Mouse (Mus musculus): Measurements from ENCODE around the gene Myadm. TPM values are rescaled to one million over a fixed set of nuclear protein-coding genes. Genes with fewer than 3 reads are reported as not detected.

Myadm gene
- polyA plus RNA-seq, 1 experiment = not detected

- Histone ChIP-seq H3K36me3 (ENCODE audit: control insufficient read depth) (peaks cover 9% of the 10 kb centered on the region; the same call in 1 of the 2 replicates), H3K9me3 (ENCODE audit: control insufficient read depth, low read length) (no peaks in the 10 kb centered on the region), H3K4me3 (replicated peaks) (no peak overlapping the region), H3K27me3 (ENCODE audit: control insufficient read depth) (peaks cover 14% of the 10 kb centered on the region), H3K4me1 (ENCODE audit: control insufficient read depth) (peaks cover 5% of the 10 kb centered on the region)
- TF ChIP-seq GATA1 (IDR thresholded peaks at IDR 0.05; ENCODE audit: low read length) (no peak), TAL1 (IDR thresholded peaks at IDR 0.05; ENCODE audit: low read length) (no peak)
Measured at GRCm38 (mm10) chr7:3296711-3297110, 7.8 kb downstream of the Myadm start.

- Histone ChIP-seq H3K9me3 (ENCODE audit: control insufficient read depth, low read length) (no peaks in the 10 kb centered on the region), H3K4me3 (replicated peaks) (no peak overlapping the region), H3K4me1 (ENCODE audit: control insufficient read depth) (no peaks in the 10 kb centered on the region; the same call in 1 of the 2 replicates), H3K27me3 (ENCODE audit: control insufficient read depth) (peaks cover 46% of the 10 kb centered on the region), H3K36me3 (ENCODE audit: control insufficient read depth) (peaks cover 9% of the 10 kb centered on the region; the same call in 1 of the 2 replicates)
- no peak for TF ChIP-seq TAL1 (IDR thresholded peaks at IDR 0.05; ENCODE audit: low read length)
- TF ChIP-seq GATA1 (IDR thresholded peaks at IDR 0.05; ENCODE audit: low read length) = no peak
Measured at GRCm38 (mm10) chr7:3299941-3300617, 11.2 kb downstream of the Myadm start.

GRCm38 (mm10) chr7:3300891-3301627 lies 12.2 kb downstream of the Myadm start:
- Histone ChIP-seq H3K4me1 (ENCODE audit: control insufficient read depth) (no peaks in the 10 kb centered on the region; the same call in 1 of the 2 replicates), H3K4me3 (replicated peaks) (no peak overlapping the region), H3K9me3 (ENCODE audit: control insufficient read depth, low read length) (no peaks in the 10 kb centered on the region), H3K27me3 (ENCODE audit: control insufficient read depth) (peaks cover 56% of the 10 kb centered on the region), H3K36me3 (ENCODE audit: control insufficient read depth) (peaks cover 9% of the 10 kb centered on the region; the same call in 1 of the 2 replicates)
- TF ChIP-seq TAL1 (IDR thresholded peaks at IDR 0.05; ENCODE audit: low read length) = no peak
- TF ChIP-seq GATA1 (IDR thresholded peaks at IDR 0.05; ENCODE audit: low read length) = no peak

GRCm38 (mm10) chr7:3301628-3302555 lies 13.0 kb downstream of the Myadm start:
- Histone ChIP-seq H3K36me3 (ENCODE audit: control insufficient read depth) (peaks cover 6% of the 10 kb centered on the region; the same call in 1 of the 2 replicates), H3K4me1 (ENCODE audit: control insufficient read depth) (no peaks in the 10 kb centered on the region; the same call in 1 of the 2 replicates), H3K27me3 (ENCODE audit: control insufficient read depth) (peaks cover 59% of the 10 kb centered on the region), H3K4me3 (replicated peaks) (no peak overlapping the region), H3K9me3 (ENCODE audit: control insufficient read depth, low read length) (no peaks in the 10 kb centered on the region)
- TF ChIP-seq TAL1 (IDR thresholded peaks at IDR 0.05; ENCODE audit: low read length) (no peak), GATA1 (IDR thresholded peaks at IDR 0.05; ENCODE audit: low read length) (no peak)

- Histone ChIP-seq H3K27me3 (ENCODE audit: control insufficient read depth) (peaks cover 59% of the 10 kb centered on the region), H3K4me1 (ENCODE audit: control insufficient read depth) (no peaks in the 10 kb centered on the region; the same call in 1 of the 2 replicates), H3K9me3 (ENCODE audit: control insufficient read depth, low read length) (no peaks in the 10 kb centered on the region), H3K4me3 (replicated peaks) (no peak overlapping the region), H3K36me3 (ENCODE audit: control insufficient read depth) (no peaks in the 10 kb centered on the region; the same call in 1 of the 2 replicates)
- TF ChIP-seq TAL1 (IDR thresholded peaks at IDR 0.05; ENCODE audit: low read length) (no peak), GATA1 (IDR thresholded peaks at IDR 0.05; ENCODE audit: low read length) (no peak)
Measured at GRCm38 (mm10) chr7:3302556-3303275, 13.8 kb downstream of the Myadm start.

GRCm38 (mm10) chr7:3303276-3303781 lies 14.4 kb downstream of the Myadm start:
- no peak for TF ChIP-seq TAL1 (IDR thresholded peaks at IDR 0.05; ENCODE audit: low read length)
- no peak for TF ChIP-seq GATA1 (IDR thresholded peaks at IDR 0.05; ENCODE audit: low read length)
- Histone ChIP-seq H3K27me3 (ENCODE audit: control insufficient read depth) (peaks cover 59% of the 10 kb centered on the region), H3K9me3 (ENCODE audit: control insufficient read depth, low read length) (no peaks in the 10 kb centered on the region), H3K4me1 (ENCODE audit: control insufficient read depth) (no peaks in the 10 kb centered on the region; the same call in 1 of the 2 replicates), H3K4me3 (replicated peaks) (no peak overlapping the region), H3K36me3 (ENCODE audit: control insufficient read depth) (no peaks in the 10 kb centered on the region; the same call in 1 of the 2 replicates)

GRCm38 (mm10) chr7:3303789-3304188 lies 14.9 kb downstream of the Myadm start:
- no peaks in the 10 kb centered on the region for H3K9me3 ChIP-seq (ENCODE audit: control insufficient read depth, low read length)
- H3K27me3 ChIP-seq (ENCODE audit: control insufficient read depth) = peaks cover 61% of the 10 kb centered on the region
- H3K4me3 ChIP-seq (replicated peaks) = no peak overlapping the region
- no peaks in the 10 kb centered on the region; the same call in 1 of the 2 replicates for H3K4me1 ChIP-seq (ENCODE audit: control insufficient read depth)
- no peak for TF ChIP-seq GATA1 (IDR thresholded peaks at IDR 0.05; ENCODE audit: low read length)
- no peak for TF ChIP-seq TAL1 (IDR thresholded peaks at IDR 0.05; ENCODE audit: low read length)
- no peaks in the 10 kb centered on the region; the same call in 1 of the 2 replicates for H3K36me3 ChIP-seq (ENCODE audit: control insufficient read depth)

GRCm38 (mm10) chr7:3304298-3304697 lies 15.4 kb downstream of the Myadm start:
- Histone ChIP-seq H3K36me3 (ENCODE audit: control insufficient read depth) (no peaks in the 10 kb centered on the region; the same call in 1 of the 2 replicates), H3K4me1 (ENCODE audit: control insufficient read depth) (no peaks in the 10 kb centered on the region; the same call in 1 of the 2 replicates), H3K27me3 (ENCODE audit: control insufficient read depth) (peaks cover 61% of the 10 kb centered on the region), H3K9me3 (ENCODE audit: control insufficient read depth, low read length) (no peaks in the 10 kb centered on the region), H3K4me3 (replicated peaks) (no peak overlapping the region)
- no peak for TF ChIP-seq GATA1 (IDR thresholded peaks at IDR 0.05; ENCODE audit: low read length)
- TF ChIP-seq TAL1 (IDR thresholded peaks at IDR 0.05; ENCODE audit: low read length) = no peak
